Mouse (Mus musculus): ENCODE results near the gene Mta2. TPM values are rescaled to one million over a fixed set of nuclear protein-coding genes. Genes with fewer than 3 reads are reported as not detected.

Mta2 gene
- total and polyA plus RNA-seq, 3 experiments = 116 to 171 (median 167) TPM

- no peak overlapping the region for H3K9ac ChIP-seq (ENCODE audit: control insufficient read depth, low read depth, low read length, poor library complexity, severe bottlenecking)
- no peaks in the 10 kb centered on the region for H3K79me2 ChIP-seq (ENCODE audit: control insufficient read depth, insufficient read depth, low read length, poor library complexity)
- no peaks in the 10 kb centered on the region; a peak in 1 of 4 replicates for H3K27me3 ChIP-seq (ENCODE audit: control insufficient read depth in 1 of 2, insufficient read depth in 2 of 2, low read length in 2 of 2)
- no peak for DNase-seq (ENCODE audit: low read depth, low spot score)
- TF ChIP-seq NRF1 (IDR thresholded peaks at IDR 0.05; ENCODE audit: insufficient read depth, low read depth, low read length, poor library complexity, severe bottlenecking) (no peak), MXI1 (IDR thresholded peaks at IDR 0.05; ENCODE audit: low read depth, low read length) (no peak), RCOR1 (IDR thresholded peaks at IDR 0.05; ENCODE audit: low read depth, low read length) (no peak), MAZ (IDR thresholded peaks at IDR 0.05; ENCODE audit: low read depth, low read length) (no peak), UBTF (IDR thresholded peaks at IDR 0.05; ENCODE audit: borderline replicate concordance, insufficient read depth, low read depth, low read length) (no peak), ELF1 (IDR thresholded peaks at IDR 0.05; ENCODE audit: low read depth, low read length) (no peak), JUND (IDR thresholded peaks at IDR 0.05; ENCODE audit: low read depth, low read length) (no peak), GABPA (IDR thresholded peaks at IDR 0.05; ENCODE audit: low read depth, low read length) (no peak), POLR2AphosphoS2 (IDR thresholded peaks at IDR 0.05; ENCODE audit: low read length) (no peak)
- peaks cover 0 to 35% of the 10 kb centered on the region in 2 experiments; a peak in 2 of 4 replicates for H3K36me3 ChIP-seq (ENCODE audit: control insufficient read depth in 1 of 2, insufficient read depth in 2 of 2, low read length in 2 of 2)
- no peak overlapping the region for H3K4me3 ChIP-seq (ENCODE audit: control insufficient read depth in 1 of 2, insufficient read depth in 1 of 2, low read depth in 2 of 2, low read length in 2 of 2)
- peaks cover 19 to 42% of the 10 kb centered on the region in 2 experiments for H3K4me1 ChIP-seq (ENCODE audit: control insufficient read depth in 1 of 2, insufficient read depth in 2 of 2, low read length in 2 of 2)
- H3K9me3 ChIP-seq (replicated peaks; ENCODE audit: insufficient read depth, low read length) = no peaks in the 10 kb centered on the region
- H3K27ac ChIP-seq (ENCODE audit: control insufficient read depth, low read depth, low read length) = no peak overlapping the region
Measured at GRCm38 (mm10) chr19:8985891-8986290, 44.2 kb downstream of the Mta2 start.

GRCm38 (mm10) chr19:8987816-8988215 lies 46.1 kb downstream of the Mta2 start:
- no peaks in the 10 kb centered on the region for H3K9me3 ChIP-seq (replicated peaks; ENCODE audit: insufficient read depth, low read length)
- no peak for TF ChIP-seq NELFE (IDR thresholded peaks at IDR 0.05; ENCODE audit: low read depth, low read length)
- no peak for TF ChIP-seq GATA1 (IDR thresholded peaks at IDR 0.05; ENCODE audit: low read depth, low read length)
- TF ChIP-seq SMC3 (IDR thresholded peaks at IDR 0.05; ENCODE audit: low read depth, low read length) = no peak
- TF ChIP-seq MAFK (IDR thresholded peaks at IDR 0.05; ENCODE audit: borderline replicate concordance, low read depth, low read length) = no peak
- H3K4me1 ChIP-seq (ENCODE audit: control insufficient read depth in 1 of 2, insufficient read depth in 2 of 2, low read length in 2 of 2) = peaks cover 8 to 30% of the 10 kb centered on the region in 2 experiments
- no peak overlapping the region for H3K9ac ChIP-seq (ENCODE audit: control insufficient read depth, low read depth, low read length, poor library complexity, severe bottlenecking)
- H3K27me3 ChIP-seq (ENCODE audit: control insufficient read depth in 1 of 2, insufficient read depth in 2 of 2, low read length in 2 of 2) = no peaks in the 10 kb centered on the region; a peak in 1 of 4 replicates
- H3K4me3 ChIP-seq (ENCODE audit: control insufficient read depth in 1 of 2, insufficient read depth in 1 of 2, low read depth in 2 of 2, low read length in 2 of 2) = no peak overlapping the region
- no peak overlapping the region for H3K27ac ChIP-seq (ENCODE audit: control insufficient read depth, low read depth, low read length)
- peaks cover 0 to 18% of the 10 kb centered on the region in 2 experiments; a peak in 2 of 4 replicates for H3K36me3 ChIP-seq (ENCODE audit: control insufficient read depth in 1 of 2, insufficient read depth in 2 of 2, low read length in 2 of 2)
- DNase-seq (ENCODE audit: low read depth, low spot score) = no peak
- no peaks in the 10 kb centered on the region for H3K79me2 ChIP-seq (ENCODE audit: control insufficient read depth, insufficient read depth, low read length, poor library complexity)

- H3K9ac ChIP-seq (ENCODE audit: control insufficient read depth, low read depth, low read length, poor library complexity, severe bottlenecking) = no peak overlapping the region
- H3K9me3 ChIP-seq (replicated peaks; ENCODE audit: insufficient read depth, low read length) = no peaks in the 10 kb centered on the region
- H3K4me1 ChIP-seq (ENCODE audit: control insufficient read depth in 1 of 2, insufficient read depth in 2 of 2, low read length in 2 of 2) = peaks cover 8 to 25% of the 10 kb centered on the region in 2 experiments
- no peak overlapping the region for H3K27ac ChIP-seq (ENCODE audit: control insufficient read depth, low read depth, low read length)
- no peaks in the 10 kb centered on the region for H3K79me2 ChIP-seq (ENCODE audit: control insufficient read depth, insufficient read depth, low read length, poor library complexity)
- no peaks in the 10 kb centered on the region; a peak in 1 of 4 replicates for H3K27me3 ChIP-seq (ENCODE audit: control insufficient read depth in 1 of 2, insufficient read depth in 2 of 2, low read length in 2 of 2)
- no peak overlapping the region for H3K4me3 ChIP-seq (ENCODE audit: control insufficient read depth in 1 of 2, insufficient read depth in 1 of 2, low read depth in 2 of 2, low read length in 2 of 2)
- H3K36me3 ChIP-seq (ENCODE audit: control insufficient read depth in 1 of 2, insufficient read depth in 2 of 2, low read length in 2 of 2) = peaks cover 0 to 12% of the 10 kb centered on the region in 2 experiments; a peak in 2 of 4 replicates
- peak; percentile 12 for DNase-seq (ENCODE audit: low read depth, low spot score)
- TF ChIP-seq ETS1 (IDR thresholded peaks at IDR 0.05; ENCODE audit: low read depth, low read length) (no peak), ZC3H11A (IDR thresholded peaks at IDR 0.05; ENCODE audit: low read depth, low read length) (no peak), GABPA (IDR thresholded peaks at IDR 0.05; ENCODE audit: low read depth, low read length) (no peak), GATA1 (IDR thresholded peaks at IDR 0.05; ENCODE audit: low read depth, low read length) (no peak), MAZ (IDR thresholded peaks at IDR 0.05; ENCODE audit: low read depth, low read length) (no peak), TAL1 (IDR thresholded peaks at IDR 0.05; ENCODE audit: low read length) (no peak), USF1 (IDR thresholded peaks at IDR 0.05; ENCODE audit: low read depth, low read length) (no peak), CHD1 (IDR thresholded peaks at IDR 0.05; ENCODE audit: low read depth, low read length) (no peak), ZMIZ1 (IDR thresholded peaks at IDR 0.05; ENCODE audit: low read depth, low read length) (no peak), KAT2A (conservative IDR thresholded peaks at IDR 0.05; ENCODE audit: low read depth, low read length) (no peak), HCFC1 (IDR thresholded peaks at IDR 0.05; ENCODE audit: low read depth, low read length) (no peak), POLR2AphosphoS2 (IDR thresholded peaks at IDR 0.05; ENCODE audit: low read length) (no peak), SMC3 (IDR thresholded peaks at IDR 0.05; ENCODE audit: low read depth, low read length) (no peak), CTCF (IDR thresholded peaks at IDR 0.05 in 2 of 3, conservative IDR thresholded peaks at IDR 0.05 in 1 of 3; ENCODE audit: control insufficient read depth in 1 of 3, insufficient read depth in 1 of 3, low read depth in 2 of 3, low read length in 3 of 3, poor library complexity in 1 of 3, severe bottlenecking in 1 of 3) (no peak), MYC (IDR thresholded peaks at IDR 0.05; ENCODE audit: low read depth, low read length) (no peak), MXI1 (IDR thresholded peaks at IDR 0.05; ENCODE audit: low read depth, low read length) (no peak), ELF1 (IDR thresholded peaks at IDR 0.05; ENCODE audit: low read depth, low read length) (no peak), BHLHE40 (IDR thresholded peaks at IDR 0.05; ENCODE audit: borderline replicate concordance, low read depth, low read length) (no peak)
Measured at GRCm38 (mm10) chr19:8988346-8989065, 46.8 kb downstream of the Mta2 start.
